Mouse (Mus musculus): ENCODE measurements around the gene Olfr827. TPM values are rescaled to one million over a fixed set of nuclear protein-coding genes. Genes with fewer than 3 reads are reported as not detected.

Gene Olfr827
- total and polyA plus RNA-seq, 2 experiments from 2014 or later, result not detected

- TF ChIP-seq CTCF (IDR thresholded peaks at IDR 0.05; ENCODE audit: low read depth) (no peak), EP300 (IDR thresholded peaks at IDR 0.05; ENCODE audit: low read depth) (no peak)
- no peak within 1 kb of the TSS for H3K9ac ChIP-seq (replicated peaks; ENCODE audit: low read depth, low read length)
- no peaks in the 10 kb centered on the region for H3K27me3 ChIP-seq (ENCODE audit: control insufficient read depth, insufficient read depth, low read length)
- H3K36me3 ChIP-seq (replicated peaks; ENCODE audit: control insufficient read depth, insufficient read depth, low read length), result no peaks in the 10 kb centered on the region
- no peaks in the 10 kb centered on the region for H3K4me1 ChIP-seq (ENCODE audit: control insufficient read depth, insufficient read depth)
- no peak within 1 kb of the TSS for H3K4me2 ChIP-seq (ENCODE audit: low read depth, low read length)
- DNase-seq (ENCODE audit: low spot score), result no peak
- no peak within 1 kb of the TSS for H3K27ac ChIP-seq (ENCODE audit: low read depth)
- ATAC-seq (ENCODE audit: insufficient read depth, low read depth), result no peak
- no peak within 1 kb of the TSS for H3K4me3 ChIP-seq (ENCODE audit: low read depth, low read length)
- H3K9me3 ChIP-seq (replicated peaks; ENCODE audit: control insufficient read depth, low read length), result no peaks in the 10 kb centered on the region
Observed at GRCm38 (mm10) chr10:130166666-130167065, 47.5 kb downstream of the Olfr827 start, which contains the start of gene Olfr825. Gene Olfr825, minus strand, starts transcription at chr10:130166766.

- Histone ChIP-seq H3K36me3 (replicated peaks; ENCODE audit: control insufficient read depth, insufficient read depth, low read length) (no peaks in the 10 kb centered on the region), H3K9me3 (replicated peaks; ENCODE audit: control insufficient read depth, low read length) (no peaks in the 10 kb centered on the region), H3K27ac (ENCODE audit: low read depth) (no peak overlapping the region), H3K4me2 (ENCODE audit: low read depth, low read length) (no peak overlapping the region), H3K27me3 (ENCODE audit: control insufficient read depth, insufficient read depth, low read length) (no peaks in the 10 kb centered on the region), H3K4me3 (ENCODE audit: low read depth, low read length) (no peak overlapping the region), H3K9ac (replicated peaks; ENCODE audit: low read depth, low read length) (no peak overlapping the region), H3K4me1 (ENCODE audit: control insufficient read depth, insufficient read depth) (no peaks in the 10 kb centered on the region)
- ATAC-seq (ENCODE audit: insufficient read depth, low read depth) (no peak), DNase-seq (ENCODE audit: low spot score) (no peak)
- no peak for TF ChIP-seq CTCF (IDR thresholded peaks at IDR 0.05; ENCODE audit: low read depth)
- TF ChIP-seq EP300 (IDR thresholded peaks at IDR 0.05; ENCODE audit: low read depth), result no peak
Observed at GRCm38 (mm10) chr10:130165196-130165595, 49.0 kb downstream of the Olfr827 start.

Other genes with a start within 250 kb of the Olfr827 start
- not detected in 2 replicates for gene Olfr819, start 247.1 kb downstream of the Olfr827 start, total RNA-seq (2014; rRNA removed; ENCODE audit: low replicate concordance)
- not detected in 2 replicates for gene Olfr819, start 247.1 kb downstream of the Olfr827 start, polyA plus RNA-seq (2015; fragmentation: Nextera tagmentation; extraction: Ambion mirVana)
- not detected in 2 replicates for gene Olfr247, start 238.3 kb downstream of the Olfr827 start, total RNA-seq (2014; rRNA removed; ENCODE audit: low replicate concordance)
- gene Olfr247, start 238.3 kb downstream of the Olfr827 start, polyA plus RNA-seq (2015; fragmentation: Nextera tagmentation; extraction: Ambion mirVana), result not detected in 2 replicates
- gene Gm10310, start 229.3 kb downstream of the Olfr827 start, total RNA-seq (2014; rRNA removed; ENCODE audit: low replicate concordance), result not detected in 2 replicates
- not detected in 2 replicates for gene Gm10310, start 229.3 kb downstream of the Olfr827 start, polyA plus RNA-seq (2015; fragmentation: Nextera tagmentation; extraction: Ambion mirVana)
- gene Olfr820, start 201.8 kb downstream of the Olfr827 start, total RNA-seq (2014; rRNA removed; ENCODE audit: low replicate concordance), result not detected in 2 replicates
- gene Olfr820, start 201.8 kb downstream of the Olfr827 start, polyA plus RNA-seq (2015; fragmentation: Nextera tagmentation; extraction: Ambion mirVana), result not detected in 2 replicates
- not detected in 2 replicates for gene Olfr821, start 184.1 kb downstream of the Olfr827 start, total RNA-seq (2014; rRNA removed; ENCODE audit: low replicate concordance)
- not detected in 2 replicates for gene Olfr821, start 184.1 kb downstream of the Olfr827 start, polyA plus RNA-seq (2015; fragmentation: Nextera tagmentation; extraction: Ambion mirVana)
- gene Olfr822, start 143.2 kb downstream of the Olfr827 start, total RNA-seq (2014; rRNA removed; ENCODE audit: low replicate concordance), result not detected in 2 replicates
- gene Olfr822, start 143.2 kb downstream of the Olfr827 start, polyA plus RNA-seq (2015; fragmentation: Nextera tagmentation; extraction: Ambion mirVana), result not detected in 2 replicates
- not detected in 2 replicates for gene Olfr823, start 99.0 kb downstream of the Olfr827 start, total RNA-seq (2014; rRNA removed; ENCODE audit: low replicate concordance)
- not detected in 2 replicates for gene Olfr823, start 99.0 kb downstream of the Olfr827 start, polyA plus RNA-seq (2015; fragmentation: Nextera tagmentation; extraction: Ambion mirVana)
- not detected in 2 replicates for gene Olfr824, start 84.4 kb downstream of the Olfr827 start, total RNA-seq (2014; rRNA removed; ENCODE audit: low replicate concordance)
- not detected in 2 replicates for gene Olfr824, start 84.4 kb downstream of the Olfr827 start, polyA plus RNA-seq (2015; fragmentation: Nextera tagmentation; extraction: Ambion mirVana)
- not detected in 2 replicates for gene Olfr825, start 47.6 kb downstream of the Olfr827 start, total RNA-seq (2014; rRNA removed; ENCODE audit: low replicate concordance)
- not detected in 2 replicates for gene Olfr825, start 47.6 kb downstream of the Olfr827 start, polyA plus RNA-seq (2015; fragmentation: Nextera tagmentation; extraction: Ambion mirVana)
- gene Olfr826, start 30.2 kb downstream of the Olfr827 start, total RNA-seq (2014; rRNA removed; ENCODE audit: low replicate concordance), result not detected in 2 replicates
- not detected in 2 replicates for gene Olfr826, start 30.2 kb downstream of the Olfr827 start, polyA plus RNA-seq (2015; fragmentation: Nextera tagmentation; extraction: Ambion mirVana)
- not detected in 2 replicates for gene Neurod4, start 65.8 kb upstream of the Olfr827 start, total RNA-seq (2014; rRNA removed; ENCODE audit: low replicate concordance)
- gene Neurod4, start 65.8 kb upstream of the Olfr827 start, polyA plus RNA-seq (2015; fragmentation: Nextera tagmentation; extraction: Ambion mirVana), result not detected in 2 replicates
- gene Tespa1, start 108.5 kb upstream of the Olfr827 start, total RNA-seq (2014; rRNA removed; ENCODE audit: low replicate concordance), result 3.4 TPM in 1 of 2 replicates, not detected in the other
- gene Tespa1, start 108.5 kb upstream of the Olfr827 start, polyA plus RNA-seq (2015; fragmentation: Nextera tagmentation; extraction: Ambion mirVana), result 0.10 TPM in 1 of 2 replicates, not detected in the other
- gene Vmn2r84, start 179.9 kb upstream of the Olfr827 start, total RNA-seq (2014; rRNA removed; ENCODE audit: low replicate concordance), result not detected in 2 replicates
- not detected in 2 replicates for gene Vmn2r84, start 179.9 kb upstream of the Olfr827 start, polyA plus RNA-seq (2015; fragmentation: Nextera tagmentation; extraction: Ambion mirVana)
- not detected in 2 replicates for gene Vmn2r85, start 215.3 kb upstream of the Olfr827 start, total RNA-seq (2014; rRNA removed; ENCODE audit: low replicate concordance)
- not detected in 2 replicates for gene Vmn2r85, start 215.3 kb upstream of the Olfr827 start, polyA plus RNA-seq (2015; fragmentation: Nextera tagmentation; extraction: Ambion mirVana)
- gene Vmn2r86, start 241.6 kb upstream of the Olfr827 start, total RNA-seq (2014; rRNA removed; ENCODE audit: low replicate concordance), result not detected in 2 replicates
- gene Vmn2r86, start 241.6 kb upstream of the Olfr827 start, polyA plus RNA-seq (2015; fragmentation: Nextera tagmentation; extraction: Ambion mirVana), result not detected in 2 replicates

All from heart, postnatal 0 days (tissue).